Mouse (Mus musculus) liver, embryonic 15.5 days (tissue): ENCODE data around the gene Ppp1r14b. TPM values are rescaled to one million over a fixed set of nuclear protein-coding genes. Genes with fewer than 3 reads are reported as not detected.

Experiments used
- ATAC-seq: fragments of 200-750 bp; cut with Nextera tagmentation; 2 replicates; pipeline ENCODE4 v1.8.0; 2017; ENCODE audit warnings: moderate number of reproducible peaks, mild to moderate bottlenecking, moderate library complexity; ENCODE audit not compliant: insufficient read depth
- H3K27ac ChIP-seq: fragments of 300-500 bp; sonication (generic); replicated peaks from 2 replicates; pipeline ENCODE4 v1.5.1; 2015; ENCODE audit warnings: mild to moderate bottlenecking, inconsistent platforms
- H3K27me3 ChIP-seq: fragments of 300-500 bp; sonication (generic); 2 replicates; pipeline ENCODE4 v1.6.1; 2015; ENCODE audit warnings: mild to moderate bottlenecking, inconsistent platforms
- H3K36me3 ChIP-seq: fragments of 300-500 bp; sonication (generic); replicated peaks from 2 replicates; pipeline ENCODE4 v1.6.1; 2015; ENCODE audit warnings: moderate library complexity, mild to moderate bottlenecking, inconsistent platforms
- H3K4me1 ChIP-seq: fragments of 300-500 bp; sonication (generic); replicated peaks from 2 replicates; pipeline ENCODE4 v1.6.1; 2015; ENCODE audit warnings: inconsistent platforms
- H3K4me2 ChIP-seq: fragments of 300-500 bp; sonication (generic); 2 replicates; pipeline ENCODE4 v1.6.1; 2015; ENCODE audit warnings: moderate library complexity, mild to moderate bottlenecking, inconsistent platforms
- H3K4me3 ChIP-seq: fragments of 300-500 bp; sonication (generic); replicated peaks from 2 replicates; pipeline ENCODE4 v1.5.1; 2015; ENCODE audit warnings: mild to moderate bottlenecking, inconsistent platforms
- H3K9ac ChIP-seq: fragments of 300-500 bp; sonication (generic); 2 replicates; pipeline ENCODE4 v1.6.1; 2015; ENCODE audit warnings: moderate library complexity, mild to moderate bottlenecking, inconsistent platforms
- H3K9me3 ChIP-seq: fragments of 300-500 bp; sonication (generic); replicated peaks from 2 replicates; pipeline ENCODE4 v1.6.1; 2016; ENCODE audit warnings: inconsistent platforms
- WGBS: fragments of 180-500 bp; shearing (Covaris S2); methylation state at CpG from one replicate; pipeline ENCODE4 v1.1.7; 2015; ENCODE audit warnings: mixed read lengths; ENCODE audit not compliant: insufficient replicate concordance; 5-methylcytosine and 5-hydroxymethylcytosine counted together
- polyA plus RNA-seq: library from polyadenylated mRNA; unstranded; fragments of >200 nt; fragmentation: Nextera tagmentation; extraction: Ambion mirVana; gene quantifications from 2 replicates; pipeline ENCODE4 v1.2.1, GENCODE M21; 2015

The Ppp1r14b gene
- polyA plus RNA-seq, 1 experiment from 2014 or later: 51.4 TPM

- H3K4me3 ChIP-seq: peak overlapping the region; percentile 77
- no peaks in the 10 kb centered on the region for H3K27me3 ChIP-seq
- WGBS: 7% methylated on average over 11 of the region's 11 CpGs
- H3K9ac ChIP-seq: peak overlapping the region; percentile 71
- peaks cover 38% of the 10 kb centered on the region for H3K36me3 ChIP-seq
- no peaks in the 10 kb centered on the region for H3K9me3 ChIP-seq
- ATAC-seq: no peak
- peak overlapping the region; percentile 91 for H3K27ac ChIP-seq
- H3K4me1 ChIP-seq: peaks cover 72% of the 10 kb centered on the region
- H3K4me2 ChIP-seq: peak overlapping the region; percentile 98
These were observed 4.3 kb downstream of the Ppp1r14b start for GRCm38 (mm10) chr19:6979001-6979479.

GRCm38 (mm10) chr19:6979486-6980380, 5.0 kb downstream of the Ppp1r14b start:
- H3K4me1 ChIP-seq: peaks cover 65% of the 10 kb centered on the region
- 1% methylated on average over 59 of the region's 59 CpGs for WGBS
- peak overlapping the region; percentile 91 for H3K27ac ChIP-seq
- H3K9ac ChIP-seq: peak overlapping the region; percentile 78
- ATAC-seq: peak; percentile 84
- peak overlapping the region; percentile 77 for H3K4me3 ChIP-seq
- peaks cover 42% of the 10 kb centered on the region for H3K36me3 ChIP-seq
- H3K4me2 ChIP-seq: peak overlapping the region; percentile 98
- no peaks in the 10 kb centered on the region for H3K27me3 ChIP-seq
- H3K9me3 ChIP-seq: no peaks in the 10 kb centered on the region

GRCm38 (mm10) chr19:6980381-6981093, 5.8 kb downstream of the Ppp1r14b start, which contains the start of gene Fkbp2:
Gene Fkbp2 (minus strand): TSS chr19:6980501.
- H3K4me2 ChIP-seq: peak within 1 kb of the TSS; percentile 98
- peak within 1 kb of the TSS; percentile 77 for H3K4me3 ChIP-seq
- peak; percentile 83 for ATAC-seq
- H3K27me3 ChIP-seq: no peaks in the 10 kb centered on the region
- H3K4me1 ChIP-seq: peaks cover 66% of the 10 kb centered on the region
- peaks cover 50% of the 10 kb centered on the region for H3K36me3 ChIP-seq
- no peaks in the 10 kb centered on the region for H3K9me3 ChIP-seq
- peak within 1 kb of the TSS; percentile 91 for H3K27ac ChIP-seq
- peak within 1 kb of the TSS; percentile 78 for H3K9ac ChIP-seq
- under 1% methylated on average over 38 of the region's 38 CpGs for WGBS

- Histone ChIP-seq H3K27me3 (no peaks in the 10 kb centered on the region), H3K27ac (peak overlapping the region; percentile 91), H3K4me3 (peak overlapping the region; percentile 77), H3K4me1 (peaks cover 66% of the 10 kb centered on the region), H3K9me3 (no peaks in the 10 kb centered on the region), H3K9ac (no peak overlapping the region; the same call in 1 of the 2 replicates), H3K4me2 (peak overlapping the region; percentile 98), H3K36me3 (peaks cover 53% of the 10 kb centered on the region)
- no peak for ATAC-seq
- WGBS: 84% methylated on average over 4 of the region's 4 CpGs
These were observed 6.7 kb downstream of the Ppp1r14b start for GRCm38 (mm10) chr19:6981465-6981864.

- H3K9ac ChIP-seq: no peak overlapping the region
- H3K4me1 ChIP-seq: peaks cover 66% of the 10 kb centered on the region
- 82% methylated on average over 5 of the region's 5 CpGs for WGBS
- no peak overlapping the region for H3K4me3 ChIP-seq
- no peaks in the 10 kb centered on the region for H3K27me3 ChIP-seq
- no peak overlapping the region for H3K4me2 ChIP-seq
- peaks cover 34% of the 10 kb centered on the region for H3K36me3 ChIP-seq
- H3K27ac ChIP-seq: no peak overlapping the region
- no peak for ATAC-seq
- no peaks in the 10 kb centered on the region for H3K9me3 ChIP-seq
These were observed 8.9 kb downstream of the Ppp1r14b start for GRCm38 (mm10) chr19:6983621-6984020.

- Histone ChIP-seq H3K27ac (0 out of 2 replicates have a peak overlapping the region, but pooled peaks have one; percentile 29), H3K36me3 (peaks cover 33% of the 10 kb centered on the region), H3K9ac (no peak overlapping the region), H3K4me1 (peaks cover 58% of the 10 kb centered on the region), H3K9me3 (no peaks in the 10 kb centered on the region), H3K4me3 (no peak overlapping the region), H3K4me2 (no peak overlapping the region; the same call in 1 of the 2 replicates), H3K27me3 (no peaks in the 10 kb centered on the region)
- no peak for ATAC-seq
- 84% methylated on average over 19 of the region's 19 CpGs for WGBS
These were observed 10.5 kb downstream of the Ppp1r14b start for GRCm38 (mm10) chr19:6985300-6985699.

- ATAC-seq: peak; percentile 61
- Histone ChIP-seq H3K27me3 (no peaks in the 10 kb centered on the region), H3K9ac (peak overlapping the region; percentile 81; the same call in 1 of the 2 replicates), H3K4me1 (peaks cover 55% of the 10 kb centered on the region), H3K27ac (peak overlapping the region; percentile 84), H3K4me2 (peak overlapping the region; percentile 100), H3K9me3 (no peaks in the 10 kb centered on the region), H3K36me3 (peaks cover 33% of the 10 kb centered on the region), H3K4me3 (peak overlapping the region; percentile 76)
- WGBS: 53% methylated on average over 10 of the region's 10 CpGs
These were observed 11.4 kb downstream of the Ppp1r14b start for GRCm38 (mm10) chr19:6985951-6986708.

GRCm38 (mm10) chr19:6987061-6987903, 12.5 kb downstream of the Ppp1r14b start, which contains the start of gene Vegfb:
Gene Vegfb (minus strand): TSS chr19:6987651.
- H3K27me3 ChIP-seq: no peaks in the 10 kb centered on the region
- peak; percentile 56 for ATAC-seq
- H3K36me3 ChIP-seq: peaks cover 30% of the 10 kb centered on the region
- WGBS: under 1% methylated on average over 84 of the region's 85 CpGs
- peak within 1 kb of the TSS; percentile 100 for H3K4me2 ChIP-seq
- H3K4me3 ChIP-seq: peak within 1 kb of the TSS; percentile 76
- no peaks in the 10 kb centered on the region for H3K9me3 ChIP-seq
- peak within 1 kb of the TSS; percentile 81 for H3K9ac ChIP-seq
- peaks cover 54% of the 10 kb centered on the region for H3K4me1 ChIP-seq
- H3K27ac ChIP-seq: peak within 1 kb of the TSS; percentile 84

- ATAC-seq: no peak
- WGBS: 14% methylated on average over 8 of the region's 8 CpGs
- no peaks in the 10 kb centered on the region for H3K9me3 ChIP-seq
These were observed 13.1 kb downstream of the Ppp1r14b start for GRCm38 (mm10) chr19:6987904-6988285.

GRCm38 (mm10) chr19:6989251-6989650, 14.5 kb downstream of the Ppp1r14b start:
- no peak overlapping the region for H3K27ac ChIP-seq
- H3K27me3 ChIP-seq: no peaks in the 10 kb centered on the region
- 84% methylated on average over 8 of the region's 8 CpGs for WGBS
- no peak overlapping the region for H3K9ac ChIP-seq
- peaks cover 60% of the 10 kb centered on the region for H3K4me1 ChIP-seq
- no peaks in the 10 kb centered on the region for H3K9me3 ChIP-seq
- no peak for ATAC-seq
- no peak overlapping the region for H3K4me3 ChIP-seq
- peaks cover 13% of the 10 kb centered on the region for H3K36me3 ChIP-seq
- H3K4me2 ChIP-seq: no peak overlapping the region

More at GRCm38 (mm10) chr19:6987904-6988285, 13.1 kb downstream of the Ppp1r14b start:
- H3K4me3 ChIP-seq: peak overlapping the region; percentile 76
- H3K4me2 ChIP-seq: peak overlapping the region; percentile 100
- peak overlapping the region; percentile 84; the same call in 1 of the 2 replicates for H3K27ac ChIP-seq
- H3K9ac ChIP-seq: peak overlapping the region; percentile 81
- H3K4me1 ChIP-seq: peaks cover 51% of the 10 kb centered on the region
- peaks cover 24% of the 10 kb centered on the region for H3K36me3 ChIP-seq
- H3K27me3 ChIP-seq: no peaks in the 10 kb centered on the region
